Mouse (Mus musculus) kidney, adult 9 months (tissue): ENCODE measurements around the gene Sfta2.

ENCODE experiments used
- DNase-seq: peaks from one replicate; pipeline ENCODE4 v3.0.0; 2022

Gene Sfta2

GRCm38 (mm10) chr17:35601249-35601648, at the start of gene Sfta2:
TSS of gene Sfta2 (plus strand) at chr17:35601549.
- no peak for DNase-seq

GRCm38 (mm10) chr17:35551881-35552414, 49.4 kb upstream of the Sfta2 start, which contains the start of gene Cdsn:
TSS of gene Cdsn (plus strand) at chr17:35552128.
- DNase-seq = no peak

- no peak for DNase-seq
These were observed 47.0 kb upstream of the Sfta2 start for GRCm38 (mm10) chr17:35554321-35554720.

- no peak for DNase-seq
These were observed 46.5 kb upstream of the Sfta2 start for GRCm38 (mm10) chr17:35554761-35555397.

- peak; percentile 72 for DNase-seq
These were observed 45.1 kb upstream of the Sfta2 start for GRCm38 (mm10) chr17:35556186-35556765.

- DNase-seq = peak; percentile 92
These were observed 44.5 kb upstream of the Sfta2 start for GRCm38 (mm10) chr17:35556812-35557211.

GRCm38 (mm10) chr17:35557351-35557750, 44.0 kb upstream of the Sfta2 start:
- peak; percentile 12 for DNase-seq

- no peak for DNase-seq
These were observed 43.1 kb upstream of the Sfta2 start for GRCm38 (mm10) chr17:35558216-35558615.

GRCm38 (mm10) chr17:35567150-35567549, 34.2 kb upstream of the Sfta2 start, which contains the start of gene 2300002M23Rik:
TSS of gene 2300002M23Rik (plus strand) at chr17:35567450.
- no peak for DNase-seq

- DNase-seq = no peak
These were observed 33.6 kb upstream of the Sfta2 start for GRCm38 (mm10) chr17:35567767-35568166.

- DNase-seq = no peak
These were observed 32.0 kb upstream of the Sfta2 start for GRCm38 (mm10) chr17:35569091-35569944.

- no peak for DNase-seq
These were observed 30.5 kb upstream of the Sfta2 start for GRCm38 (mm10) chr17:35570836-35571235.

- no peak for DNase-seq
These were observed 29.9 kb upstream of the Sfta2 start for GRCm38 (mm10) chr17:35571477-35571876.

- DNase-seq = peak; percentile 89
These were observed 23.1 kb upstream of the Sfta2 start for GRCm38 (mm10) chr17:35578211-35578610.

GRCm38 (mm10) chr17:35582900-35583299, 18.4 kb upstream of the Sfta2 start:
- no peak for DNase-seq

GRCm38 (mm10) chr17:35584330-35584937, 16.9 kb upstream of the Sfta2 start:
- DNase-seq = peak; percentile 78

- DNase-seq = no peak
These were observed 14.1 kb upstream of the Sfta2 start for GRCm38 (mm10) chr17:35587291-35587690.

GRCm38 (mm10) chr17:35588387-35588786, 13.0 kb upstream of the Sfta2 start:
- DNase-seq = no peak

- peak; percentile 73 for DNase-seq
These were observed 10.7 kb upstream of the Sfta2 start for GRCm38 (mm10) chr17:35590410-35591218.

GRCm38 (mm10) chr17:35591219-35591578, 10.2 kb upstream of the Sfta2 start:
- DNase-seq = no peak

GRCm38 (mm10) chr17:35591731-35592130, 9.6 kb upstream of the Sfta2 start:
- no peak for DNase-seq

GRCm38 (mm10) chr17:35592131-35592530, 9.2 kb upstream of the Sfta2 start:
- DNase-seq = no peak
